Mouse (Mus musculus): Measurements from ENCODE around the gene Cda.

The Cda gene

GRCm38 (mm10) chr4:138367641-138368497 lies at the start of gene Cda:
Gene Cda, minus strand, starts transcription at chr4:138367992.
- peak; percentile 83 for DNase-seq (ENCODE audit: low read depth)

GRCm38 (mm10) chr4:138416414-138416813 lies 48.6 kb upstream of the Cda start:
- DNase-seq (ENCODE audit: low read depth): no peak

- DNase-seq (ENCODE audit: low read depth): no peak
Measured at GRCm38 (mm10) chr4:138415991-138416390, 48.2 kb upstream of the Cda start.

DNA sequence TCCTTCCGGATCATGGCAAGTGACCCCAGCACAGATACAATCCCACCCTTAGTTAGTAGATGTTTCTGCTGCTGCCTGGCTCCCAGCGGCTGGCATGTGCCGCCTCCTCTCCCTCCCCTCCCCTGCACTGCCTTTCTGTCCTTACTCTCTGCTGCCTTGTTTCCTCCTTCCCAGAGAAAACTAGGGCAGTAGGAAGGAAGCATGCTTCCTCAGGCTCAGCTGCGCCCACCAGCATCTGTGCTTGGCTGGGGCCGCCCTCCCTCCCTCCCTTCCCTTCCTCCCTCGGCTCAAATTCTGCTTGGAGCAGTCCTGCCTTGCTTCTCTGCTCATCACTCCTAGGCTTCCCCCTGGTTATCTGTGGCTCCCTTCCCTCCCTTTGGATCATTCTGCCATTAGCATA lies 46.9 kb upstream of the Cda start:
- no peak for DNase-seq (ENCODE audit: low read depth)

DNA sequence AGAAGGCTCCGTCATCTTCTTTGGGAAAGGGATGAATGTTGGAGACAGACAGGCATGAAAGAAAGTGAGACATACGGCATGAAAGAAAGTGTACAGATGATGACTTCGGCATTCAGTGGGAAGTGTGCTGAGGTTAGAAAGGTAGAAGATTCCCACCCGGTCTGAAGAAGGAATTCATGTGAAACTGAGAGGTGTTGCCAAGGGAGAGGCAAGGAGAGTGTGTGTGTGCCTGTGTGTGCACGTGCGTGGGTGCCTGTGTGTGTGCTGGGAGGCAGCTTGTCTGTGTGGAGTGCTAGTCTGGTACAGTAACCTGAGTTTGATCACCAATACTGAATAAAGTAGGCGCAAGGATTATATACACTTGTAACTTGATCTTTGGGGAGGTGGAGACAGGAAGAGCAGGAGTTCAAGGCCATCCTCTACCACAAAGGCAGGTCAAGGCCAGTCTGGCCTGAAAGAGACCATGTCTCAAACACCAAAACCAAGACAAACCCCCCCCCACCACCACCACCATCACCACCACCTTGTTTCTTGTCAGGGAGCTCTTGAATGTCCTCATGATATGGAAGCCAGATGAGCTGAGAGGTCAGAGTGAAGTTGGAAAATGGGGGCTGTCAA lies 43.8 kb upstream of the Cda start:
- no peak for DNase-seq (ENCODE audit: low read depth)

DNA sequence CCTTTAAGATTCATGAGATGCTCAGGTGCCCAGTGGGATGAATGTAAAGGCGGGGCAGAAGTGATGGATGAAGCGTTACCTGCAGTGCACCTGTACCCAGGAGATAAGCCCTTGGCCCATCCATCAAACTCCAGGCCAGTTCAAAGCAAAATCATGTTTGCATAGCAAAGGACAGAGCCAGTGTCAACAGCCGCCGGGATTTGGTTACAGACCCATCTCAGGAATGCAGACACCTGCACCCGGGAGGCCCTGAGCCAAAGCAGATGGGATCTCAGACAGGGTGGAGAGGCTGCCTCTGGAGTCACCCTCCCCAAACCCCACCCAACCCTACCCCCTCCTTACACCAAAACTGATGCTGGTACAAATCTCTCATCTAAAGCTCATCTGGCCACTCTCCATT lies 43.2 kb upstream of the Cda start:
- DNase-seq (ENCODE audit: low read depth): no peak

- DNase-seq (ENCODE audit: low read depth): no peak
Measured at GRCm38 (mm10) chr4:138407479-138408194, 39.8 kb upstream of the Cda start.

GRCm38 (mm10) chr4:138404806-138405205 lies 37.0 kb upstream of the Cda start:
- DNase-seq (ENCODE audit: low read depth): no peak

DNA sequence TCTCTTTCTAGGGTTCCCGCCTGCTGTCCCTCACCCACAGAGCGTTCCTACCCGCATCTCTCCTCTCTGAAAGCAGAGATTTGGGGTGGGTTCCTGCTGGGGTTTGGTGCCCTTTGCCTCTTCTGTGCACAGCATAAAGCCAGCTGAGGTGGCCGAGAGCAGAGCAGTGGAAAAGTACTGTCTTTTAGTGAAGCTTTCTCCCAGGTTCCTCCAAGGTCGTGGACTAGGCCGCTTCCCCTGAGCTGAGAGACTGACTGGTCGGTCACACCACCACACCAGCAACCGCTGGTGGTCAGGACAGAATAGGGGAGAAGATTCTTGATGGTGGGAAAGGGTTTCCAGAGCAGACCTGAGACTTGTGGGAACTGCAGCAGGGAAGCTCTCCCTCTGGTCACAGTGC lies 28.9 kb upstream of the Cda start:
- DNase-seq (ENCODE audit: low read depth): no peak

DNA sequence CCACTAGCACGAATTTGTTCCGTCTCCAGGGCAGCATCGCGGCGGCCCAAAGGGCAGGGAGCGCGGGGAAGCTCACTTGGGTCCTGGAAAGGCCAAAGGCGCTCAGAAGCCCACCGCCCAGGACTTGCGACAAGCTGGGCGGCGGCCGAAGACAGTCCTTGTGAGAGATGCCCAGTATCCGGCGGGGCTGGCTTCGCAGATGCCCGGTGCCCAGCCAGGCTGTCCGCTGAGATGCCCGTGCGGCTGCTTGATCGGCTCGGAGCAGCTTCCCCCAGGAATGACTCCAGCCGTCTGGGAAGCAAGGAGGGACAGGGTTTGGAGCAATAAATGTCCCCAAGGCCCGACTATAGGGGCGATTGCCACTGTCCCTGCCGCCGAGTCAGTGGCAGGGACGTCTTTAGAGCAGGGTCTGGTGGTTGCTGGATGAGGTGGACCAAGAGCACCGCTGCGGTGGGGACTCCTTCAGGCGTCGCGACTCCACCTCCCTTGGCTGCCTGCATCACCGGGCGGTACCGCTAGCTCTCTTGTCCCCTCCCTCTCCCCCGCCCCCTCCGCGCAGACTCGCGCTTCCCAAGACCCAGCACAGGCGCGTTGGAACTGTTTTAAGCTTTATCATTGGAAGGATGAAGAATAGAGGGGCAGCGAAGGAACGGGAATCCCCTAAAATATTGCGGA lies 28.3 kb upstream of the Cda start, which contains the start of gene Fam43b:
Fam43b (minus strand) TSS at position 558 of the 675 bp plus-strand sequence.
- no peak for DNase-seq (ENCODE audit: low read depth)

DNA sequence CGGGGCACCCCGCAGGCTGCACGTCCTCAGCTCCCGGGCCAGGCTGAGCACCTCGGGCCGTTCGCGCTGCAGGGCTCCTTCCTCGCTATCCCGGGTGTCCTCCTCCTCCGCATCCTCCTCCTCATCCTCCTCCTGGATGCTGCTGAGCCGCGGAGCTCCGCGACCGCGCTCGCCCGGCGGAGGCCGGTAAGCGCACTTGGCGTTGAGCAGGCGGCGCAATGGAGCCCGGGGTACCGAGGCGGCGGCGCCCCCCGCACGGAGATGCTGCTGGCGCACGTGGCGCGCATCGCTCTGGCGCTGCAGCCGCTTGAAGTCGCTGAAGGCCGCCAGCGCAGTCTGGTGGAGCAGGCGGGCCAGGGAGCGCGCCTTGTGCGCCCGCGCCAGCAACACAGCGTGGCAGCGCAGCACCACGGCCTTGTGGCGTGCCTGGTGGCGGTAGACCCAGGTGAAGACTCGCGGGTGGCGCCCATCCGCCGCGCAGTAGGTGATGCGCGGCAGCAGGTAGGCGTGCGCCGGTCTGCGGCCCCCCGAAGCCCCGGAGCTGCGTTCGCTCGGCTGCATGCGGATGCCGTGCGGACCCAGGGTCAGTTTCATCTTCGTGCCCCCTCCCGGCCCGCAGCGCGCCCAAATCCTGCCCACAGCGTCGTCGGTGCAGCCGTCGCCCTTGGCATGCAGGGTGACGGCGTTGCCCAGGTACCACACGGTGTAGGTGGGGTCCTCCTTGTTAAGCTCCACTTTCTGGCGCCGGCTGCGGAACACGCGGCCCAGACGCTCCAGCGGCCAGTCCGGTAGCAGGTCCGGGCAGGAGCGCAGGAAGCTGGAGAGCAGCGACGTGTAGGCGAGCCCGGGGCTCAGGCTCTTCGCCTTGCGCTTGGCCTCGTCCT lies 27.5 kb upstream of the Cda start:
- DNase-seq (ENCODE audit: low read depth): no peak

- DNase-seq (ENCODE audit: low read depth): no peak
Measured at GRCm38 (mm10) chr4:138393703-138394102, 25.9 kb upstream of the Cda start.

DNA sequence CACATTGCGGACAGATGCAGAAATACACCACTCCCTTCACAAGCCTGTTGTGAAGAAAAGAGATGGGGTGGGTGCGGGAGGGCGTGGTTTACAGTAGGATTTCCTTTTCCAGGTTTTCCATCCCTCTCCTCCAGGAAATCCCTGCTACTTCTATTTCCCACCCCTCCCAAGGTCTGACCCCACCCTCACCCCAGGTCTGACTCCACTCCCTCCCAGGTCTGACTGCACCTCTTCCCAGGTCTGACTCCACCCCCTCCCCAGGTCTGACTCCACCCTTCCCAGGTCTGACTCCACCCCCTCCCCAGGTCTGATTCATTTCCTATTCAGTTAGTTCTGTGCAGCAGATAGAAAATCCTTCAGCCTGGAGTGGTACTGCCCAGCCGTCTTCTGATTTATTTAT lies 16.0 kb upstream of the Cda start:
- DNase-seq (ENCODE audit: low read depth): no peak

DNA sequence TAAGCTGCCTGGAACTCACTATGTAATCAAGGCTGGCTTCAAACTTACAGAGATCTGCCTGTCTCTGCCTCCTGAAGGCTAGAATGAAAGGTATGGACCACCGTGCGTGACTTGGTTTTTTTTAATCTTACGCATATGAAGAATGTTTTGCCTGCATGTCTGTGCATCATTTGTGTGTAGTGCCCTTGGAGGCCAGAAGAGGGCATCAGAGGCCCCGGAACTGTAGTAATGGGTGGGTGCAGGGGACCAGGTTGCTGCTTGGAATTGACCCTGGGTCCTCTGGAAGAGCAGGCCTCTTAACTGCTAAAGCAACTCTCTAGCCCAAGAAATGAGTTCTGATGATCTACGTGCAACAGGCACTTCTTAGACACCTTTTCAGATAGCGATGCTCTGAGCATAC lies 14.7 kb upstream of the Cda start:
- no peak for DNase-seq (ENCODE audit: low read depth)

- DNase-seq (ENCODE audit: low read depth): no peak
Measured at GRCm38 (mm10) chr4:138380132-138380689, 12.4 kb upstream of the Cda start.

DNA sequence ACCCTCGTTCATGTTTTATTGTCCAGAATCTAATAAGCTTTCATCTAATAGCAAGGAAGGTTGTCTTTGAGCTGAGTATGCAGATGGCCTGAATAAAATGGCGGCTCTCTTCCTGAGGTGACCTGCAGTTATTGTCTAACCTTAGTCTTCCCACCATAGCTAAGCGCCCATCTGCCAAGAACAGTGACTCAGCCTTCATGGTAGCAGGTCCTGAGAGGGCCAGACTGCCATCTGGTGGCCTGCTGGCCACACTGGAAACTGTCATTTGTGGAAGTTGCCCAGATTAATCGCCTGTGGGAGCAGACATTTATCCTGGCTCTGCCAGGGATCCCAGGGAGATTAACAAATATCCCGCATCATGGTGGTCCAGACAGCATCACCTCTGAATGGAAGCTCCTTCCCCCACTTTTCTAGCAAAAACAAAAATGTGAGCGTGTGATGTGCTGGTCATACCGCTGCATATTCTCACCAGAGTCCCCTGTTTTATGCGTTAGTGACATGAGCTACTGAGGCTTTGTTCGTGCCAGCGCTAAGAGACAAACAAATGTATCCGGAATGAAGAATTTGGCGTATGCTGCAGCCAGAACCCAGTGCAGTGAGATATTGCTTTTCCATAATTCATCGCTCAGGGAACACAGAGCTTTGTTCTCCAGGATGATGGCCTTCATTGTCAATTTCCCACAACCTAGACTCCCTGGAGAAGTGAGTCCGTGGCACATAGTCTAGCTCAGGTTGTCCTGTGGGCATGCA lies 11.5 kb upstream of the Cda start:
- DNase-seq (ENCODE audit: low read depth): peak; percentile 62

DNA sequence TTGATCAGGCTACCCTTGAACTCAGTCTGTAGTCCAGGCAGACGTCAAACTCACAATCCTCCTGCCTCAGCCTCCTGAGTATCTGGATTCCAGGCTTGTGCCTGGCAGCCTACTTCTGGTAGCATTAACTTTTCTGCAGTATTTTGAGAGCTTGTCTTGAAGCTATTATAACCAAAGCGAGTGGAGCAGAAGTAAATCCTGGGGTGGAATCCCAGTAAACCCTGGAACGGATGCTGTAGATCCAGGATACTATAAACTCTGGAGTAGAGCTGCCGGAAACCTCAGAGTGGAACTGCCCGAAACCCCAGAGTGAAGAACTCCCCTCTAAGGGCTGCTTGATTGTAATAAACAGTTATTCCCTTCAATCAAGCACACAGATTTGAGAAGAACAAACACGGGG lies 9.7 kb upstream of the Cda start:
- no peak for DNase-seq (ENCODE audit: low read depth)

DNA sequence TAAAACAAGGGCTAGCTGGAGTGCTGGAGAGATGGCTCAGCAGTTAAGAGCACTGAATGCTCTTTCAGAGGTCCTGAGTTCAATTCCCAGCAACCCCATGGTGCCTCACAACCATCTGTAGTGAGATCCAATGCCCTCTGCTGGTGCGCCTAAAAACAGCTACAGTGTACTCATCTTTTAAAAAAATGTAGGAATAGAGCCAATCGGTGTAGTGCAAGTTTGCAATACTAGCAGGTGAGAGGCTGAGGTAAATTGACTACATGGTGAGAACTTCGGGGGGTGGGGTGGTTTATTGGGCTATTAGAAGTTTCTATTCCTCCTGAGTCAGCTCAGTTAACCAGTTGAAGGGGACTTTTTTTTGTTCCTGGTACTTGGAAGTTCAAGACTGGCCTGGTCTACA lies 7.3 kb upstream of the Cda start:
- DNase-seq (ENCODE audit: low read depth): no peak

- peak; percentile 37 for DNase-seq (ENCODE audit: low read depth)
Measured at GRCm38 (mm10) chr4:138370996-138371516, 3.3 kb upstream of the Cda start.
